Mouse (Mus musculus) liver, postnatal 0 days (tissue): ENCODE measurements around the gene Trmt10a. TPM values are rescaled to one million over a fixed set of nuclear protein-coding genes. Genes with fewer than 3 reads are reported as not detected.

Experiments used
- ATAC-seq: fragments of 200-750 bp; cut with Nextera tagmentation; 2 replicates; pipeline ENCODE4 v1.8.0; 2017; ENCODE audit warnings: mild to moderate bottlenecking, moderate library complexity
- DNase-seq: peaks from one replicate; pipeline ENCODE4 v3.0.0-alpha.2; 2016
- H3K27ac ChIP-seq: fragments of 300-500 bp; sonication (generic); 2 replicates; pipeline ENCODE4 v1.5.1; 2014; ENCODE audit warnings: antibody characterized with exemption, moderate library complexity, mild to moderate bottlenecking, low read depth
- H3K27me3 ChIP-seq: fragments of 300-500 bp; sonication (generic); 2 replicates; pipeline ENCODE4 v1.6.1; 2014; ENCODE audit warnings: low read length, control low read depth, mixed read lengths; ENCODE audit not compliant: insufficient read depth
- H3K36me3 ChIP-seq: fragments of 300-500 bp; sonication (generic); replicated peaks from 2 replicates; pipeline ENCODE4 v1.6.1; 2014; ENCODE audit warnings: mild to moderate bottlenecking, control low read depth, low read length, moderate library complexity, mixed read lengths; ENCODE audit not compliant: insufficient read depth
- H3K4me1 ChIP-seq: fragments of 300-500 bp; sonication (generic); 2 replicates; pipeline ENCODE4 v1.6.1; 2014; ENCODE audit warnings: antibody characterized with exemption, mild to moderate bottlenecking, control low read depth; ENCODE audit not compliant: insufficient read depth
- H3K4me2 ChIP-seq: fragments of 300-500 bp; sonication (generic); 2 replicates; pipeline ENCODE4 v1.6.1; 2014; ENCODE audit warnings: low read depth, mild to moderate bottlenecking, low read length, moderate library complexity, mixed read lengths
- H3K4me3 ChIP-seq: fragments of 300-500 bp; sonication (generic); 2 replicates; pipeline ENCODE4 v1.5.1; 2014; ENCODE audit warnings: low read depth, low read length
- H3K9ac ChIP-seq: fragments of 300-500 bp; sonication (generic); replicated peaks from 2 replicates; pipeline ENCODE4 v1.6.1; 2014; ENCODE audit warnings: mild to moderate bottlenecking, moderate library complexity
- H3K9me3 ChIP-seq: fragments of 300-500 bp; sonication (generic); 2 replicates; pipeline ENCODE4 v1.6.1; 2016; ENCODE audit warnings: mild to moderate bottlenecking, control low read depth, low read length, mixed read lengths
- CTCF ChIP-seq: sonication (generic); IDR thresholded peaks from 2 replicates; pipeline ENCODE4 v1.5.1; 2016; ENCODE audit warnings: antibody characterized with exemption, low read depth
- EP300 ChIP-seq: IDR thresholded peaks from 2 replicates; pipeline ENCODE4 v1.6.1; 2016; ENCODE audit warnings: antibody characterized with exemption, low read depth, mild to moderate bottlenecking
- WGBS: fragments of 180-500 bp; shearing (Covaris S2); extraction: QIAGEN DNeasy Blood & Tissue Kit; methylation state at CpG from one replicate; pipeline ENCODE4 v1.1.7; 2014; ENCODE audit not compliant: insufficient replicate concordance; 5-methylcytosine and 5-hydroxymethylcytosine counted together
- polyA plus RNA-seq: library from polyadenylated mRNA; unstranded; fragments of >200 nt; fragmentation: Nextera tagmentation; extraction: Ambion mirVana; gene quantifications from 2 replicates; pipeline ENCODE4 v1.2.1, GENCODE M21; 2015

Gene Trmt10a
- polyA plus RNA-seq, 1 experiment from 2014 or later, result 4.1 TPM

GRCm38 (mm10) chr3:138197973-138198721 lies 54.9 kb downstream of the Trmt10a start:
- no peak for TF ChIP-seq EP300
- peak; percentile 92 for TF ChIP-seq CTCF
- ATAC-seq, result peak; percentile 70
- Histone ChIP-seq H3K4me1 (no peaks in the 10 kb centered on the region), H3K27ac (no peak overlapping the region), H3K27me3 (no peaks in the 10 kb centered on the region), H3K4me3 (no peak overlapping the region), H3K4me2 (peak overlapping the region; percentile 43; the same call in 1 of the 2 replicates), H3K9ac (no peak overlapping the region), H3K9me3 (no peaks in the 10 kb centered on the region), H3K36me3 (no peaks in the 10 kb centered on the region)
- DNase-seq, result peak; percentile 88
- 28% methylated on average over 20 of the region's 20 CpGs for WGBS

DNA sequence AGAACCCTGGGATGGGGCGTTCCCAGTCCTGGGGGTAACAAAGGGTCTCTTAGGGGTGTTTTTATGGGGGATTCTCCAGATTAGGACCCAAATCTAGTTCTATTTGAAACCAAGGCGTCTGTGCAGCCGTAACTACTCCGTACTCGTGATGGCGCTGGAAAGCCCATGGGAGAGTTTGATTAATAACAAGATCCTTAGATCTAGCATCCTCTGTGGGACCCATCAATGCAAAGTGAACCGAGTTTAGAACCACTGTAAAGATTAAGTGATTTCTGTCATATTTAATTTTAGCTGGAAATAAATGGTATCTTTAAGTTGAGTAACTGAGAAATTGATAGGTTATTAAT lies 55.4 kb downstream of the Trmt10a start:
- Histone ChIP-seq H3K9ac (no peak overlapping the region), H3K27ac (no peak overlapping the region), H3K4me2 (no peak overlapping the region), H3K36me3 (no peaks in the 10 kb centered on the region), H3K27me3 (no peaks in the 10 kb centered on the region), H3K4me3 (no peak overlapping the region), H3K4me1 (no peaks in the 10 kb centered on the region), H3K9me3 (no peaks in the 10 kb centered on the region)
- no peak for TF ChIP-seq CTCF
- TF ChIP-seq EP300, result no peak
- WGBS, result 73% methylated on average over 7 of the region's 7 CpGs
- ATAC-seq, result no peak
- no peak for DNase-seq

GRCm38 (mm10) chr3:138208821-138209220 lies 65.6 kb downstream of the Trmt10a start:
- H3K4me1 ChIP-seq, result no peaks in the 10 kb centered on the region
- no peaks in the 10 kb centered on the region for H3K36me3 ChIP-seq
- no peak overlapping the region for H3K4me3 ChIP-seq
- no peak overlapping the region for H3K27ac ChIP-seq
- H3K9ac ChIP-seq, result no peak overlapping the region
- DNase-seq (no peak), ATAC-seq (no peak)
- no peak overlapping the region for H3K4me2 ChIP-seq
- TF ChIP-seq CTCF, result no peak
- TF ChIP-seq EP300, result no peak
- H3K27me3 ChIP-seq, result no peaks in the 10 kb centered on the region
- 78% methylated on average over 3 of the region's 3 CpGs for WGBS
- H3K9me3 ChIP-seq, result no peaks in the 10 kb centered on the region

Other genes with a start within 250 kb of the Trmt10a start
- 44.3 and 46.5 TPM in 2 replicates for gene Lamtor3, start 224.9 kb upstream of the Trmt10a start, polyA plus RNA-seq
- 9.6 and 10.3 TPM in 2 replicates for gene Dapp1, start 161.9 kb upstream of the Trmt10a start, polyA plus RNA-seq
- 0.01 and 0.06 TPM in 2 replicates for gene 1110002E22Rik, start 78.4 kb upstream of the Trmt10a start, polyA plus RNA-seq
- gene Gm5105, start 76.1 kb upstream of the Trmt10a start, polyA plus RNA-seq, result not detected in 2 replicates
- gene Mttp, start 1.5 kb downstream of the Trmt10a start, polyA plus RNA-seq, result 83.2 and 86.4 TPM in 2 replicates
- not detected in 2 replicates for gene 4930579F01Rik, start 50.4 kb downstream of the Trmt10a start, polyA plus RNA-seq
- gene Adh7, start 74.3 kb downstream of the Trmt10a start, polyA plus RNA-seq, result 6.2 and 6.7 TPM in 2 replicates
- gene Adh1, start 117.5 kb downstream of the Trmt10a start, polyA plus RNA-seq, result 434 and 496 TPM in 2 replicates
- not detected in 2 replicates for gene Adh6a, start 169.8 kb downstream of the Trmt10a start, polyA plus RNA-seq
- gene Adh6b, start 198.3 kb downstream of the Trmt10a start, polyA plus RNA-seq, result 0.18 and 0.20 TPM in 2 replicates